Mouse (Mus musculus) left cerebral cortex, adult 8-10 months (tissue): ENCODE results near the gene Nlrx1. TPM values are rescaled to one million over a fixed set of nuclear protein-coding genes. Genes with fewer than 3 reads are reported as not detected.

Experiments used
- DNase-seq, 2 experiments: peaks; one replicate each; pipeline ENCODE4 v3.0.0; 2022; ENCODE audit warnings: low spot score in 2 of 2
- total RNA-seq, 4 experiments: library from RNA; stranded (reverse); gene quantifications; 2 replicates each; pipeline ENCODE4 v1.2.4; 2022

Nlrx1 gene
- total RNA-seq, 4 experiments from 2014 or later: 10.6 to 13.8 (median 11.8) TPM

GRCm38 (mm10) chr9:44236601-44237000 lies 31.8 kb downstream of the Nlrx1 start:
- no peak for DNase-seq

- no peak for DNase-seq
Observed at GRCm38 (mm10) chr9:44234479-44235427, 33.6 kb downstream of the Nlrx1 start.

GRCm38 (mm10) chr9:44233802-44234478 lies 34.5 kb downstream of the Nlrx1 start, which contains the start of gene Cbl:
TSS of gene Cbl (minus strand) at chr9:44234049.
- DNase-seq: peak; percentile 94 to 97

- DNase-seq: peak in 1 of 2 experiments; percentile 57
Observed at GRCm38 (mm10) chr9:44233021-44233801, 35.2 kb downstream of the Nlrx1 start.

GRCm38 (mm10) chr9:44231609-44232008 lies 36.8 kb downstream of the Nlrx1 start:
- DNase-seq: no peak

- DNase-seq: no peak
Observed at GRCm38 (mm10) chr9:44225993-44226392, 42.4 kb downstream of the Nlrx1 start.

- no peak for DNase-seq
Observed at GRCm38 (mm10) chr9:44213538-44213937, 54.9 kb downstream of the Nlrx1 start.

GRCm38 (mm10) chr9:44212406-44212805 lies 56.0 kb downstream of the Nlrx1 start:
- no peak for DNase-seq

- no peak for DNase-seq
Observed at GRCm38 (mm10) chr9:44209416-44209815, 59.0 kb downstream of the Nlrx1 start.

- DNase-seq: no peak
Observed at GRCm38 (mm10) chr9:44207840-44208239, 60.6 kb downstream of the Nlrx1 start.

Other genes starting within 250 kb of the Nlrx1 start
- 1,000 to 10,000 TPM in 2 of 4 experiments, 100 to 1,000 TPM in 2; 845 to 4,044 (median 2,168) TPM for gene Thy1, start 225.2 kb downstream of the Nlrx1 start, total RNA-seq
- 100 to 1,000 TPM; 118 to 172 (median 123) TPM for gene Usp2, start 201.6 kb downstream of the Nlrx1 start, total RNA-seq
- gene Mfrp, start 166.9 kb downstream of the Nlrx1 start, total RNA-seq: 1 to 10 TPM in 2 of 4 experiments, under 1 TPM in 2; 0.30 to 3.6 (median 0.95) TPM
- gene C1qtnf5, start 161.4 kb downstream of the Nlrx1 start, total RNA-seq: 10 to 100 TPM; 24.1 to 32.7 (median 26.3) TPM
- under 1 TPM in 2 of 4 experiments, not detected in 2; 0.67 to 0.78 TPM for gene Gm49380, start 155.1 kb downstream of the Nlrx1 start, total RNA-seq
- 10 to 100 TPM; 26.9 to 33.4 (median 30.6) TPM for gene Rnf26, start 155.1 kb downstream of the Nlrx1 start, total RNA-seq
- 10 to 100 TPM; 12.0 to 15.2 (median 13.9) TPM for gene Mcam, start 134.1 kb downstream of the Nlrx1 start, total RNA-seq
- 10 to 100 TPM; 48.8 to 55.0 (median 52.5) TPM for gene Cbl, start 34.5 kb downstream of the Nlrx1 start, total RNA-seq
- gene Ccdc153, start 27.9 kb downstream of the Nlrx1 start, total RNA-seq: 1 to 10 TPM; 1.6 to 3.9 (median 3.4) TPM
- gene Pdzd3, start 17.1 kb downstream of the Nlrx1 start, total RNA-seq: under 1 TPM; 0.38 to 0.76 (median 0.67) TPM
- 10 to 100 TPM; 57.0 to 65.5 (median 58.8) TPM for gene Abcg4, start 20.0 kb upstream of the Nlrx1 start, total RNA-seq
- gene Hinfp, start 37.1 kb upstream of the Nlrx1 start, total RNA-seq: 10 to 100 TPM; 30.2 to 34.9 (median 33.3) TPM
- gene C2cd2l, start 51.7 kb upstream of the Nlrx1 start, total RNA-seq: 100 to 1,000 TPM; 201 to 282 (median 245) TPM
- 10 to 100 TPM; 15.2 to 16.9 (median 16.5) TPM for gene Dpagt1, start 57.4 kb upstream of the Nlrx1 start, total RNA-seq
- 10 to 100 TPM; 45.6 to 48.7 (median 47.8) TPM for gene H2afx, start 66.1 kb upstream of the Nlrx1 start, total RNA-seq
- gene Hmbs, start 75.6 kb upstream of the Nlrx1 start, total RNA-seq: 10 to 100 TPM; 19.4 to 21.5 (median 20.4) TPM
- gene Vps11, start 93.1 kb upstream of the Nlrx1 start, total RNA-seq: 10 to 100 TPM; 61.9 to 66.7 (median 63.5) TPM
- 100 to 1,000 TPM; 106 to 115 (median 112) TPM for gene Hyou1, start 110.9 kb upstream of the Nlrx1 start, total RNA-seq
- 10 to 100 TPM; 30.5 to 34.1 (median 31.8) TPM for gene Slc37a4, start 128.3 kb upstream of the Nlrx1 start, total RNA-seq
- 100 to 1,000 TPM; 768 to 851 (median 802) TPM for gene Rps25, start 138.5 kb upstream of the Nlrx1 start, total RNA-seq
- 10 to 100 TPM; 67.4 to 74.5 (median 72.5) TPM for gene Trappc4, start 139.0 kb upstream of the Nlrx1 start, total RNA-seq
- gene Ccdc84, start 150.0 kb upstream of the Nlrx1 start, total RNA-seq: 10 to 100 TPM; 17.6 to 25.7 (median 18.8) TPM
- gene Foxr1, start 172.5 kb upstream of the Nlrx1 start, total RNA-seq: not detected
- not detected for gene Upk2, start 186.4 kb upstream of the Nlrx1 start, total RNA-seq
- 10 to 100 TPM; 60.4 to 67.8 (median 61.9) TPM for gene Bcl9l, start 214.2 kb upstream of the Nlrx1 start, total RNA-seq